Mouse (Mus musculus) ES-Bruce4 (cell line): ENCODE measurements around the gene Prkd2. TPM values are rescaled to one million over a fixed set of nuclear protein-coding genes. Genes with fewer than 3 reads are reported as not detected.

ENCODE experiments used
- H3K27ac ChIP-seq: 2 replicates; pipeline ENCODE4 v1.5.1; 2012; ENCODE audit warnings: low read length, inconsistent platforms; ENCODE audit not compliant: insufficient read depth
- H3K27me3 ChIP-seq: 2 replicates; pipeline ENCODE4 v1.6.1; 2012; ENCODE audit warnings: mild to moderate bottlenecking, low read length, inconsistent platforms; ENCODE audit not compliant: control insufficient read depth, poor library complexity, insufficient read depth, severe bottlenecking
- H3K36me3 ChIP-seq: 2 replicates; pipeline ENCODE4 v1.6.1; 2012; ENCODE audit warnings: inconsistent platforms, mild to moderate bottlenecking, low read length, moderate library complexity; ENCODE audit not compliant: control insufficient read depth, poor library complexity, insufficient read depth, severe bottlenecking
- H3K4me1 ChIP-seq: one replicate; pipeline ENCODE4 v1.8.1; 2011; ENCODE audit warnings: low read length; ENCODE audit not compliant: control insufficient read depth, insufficient read depth
- H3K4me3 ChIP-seq: 2 replicates; pipeline ENCODE4 v1.5.1; 2011; ENCODE audit warnings: low read depth, mild to moderate bottlenecking, low read length
- H3K9ac ChIP-seq: 2 replicates; pipeline ENCODE4 v1.6.1; 2012; ENCODE audit warnings: low read depth, mild to moderate bottlenecking, inconsistent platforms; ENCODE audit not compliant: poor library complexity, severe bottlenecking
- H3K9me3 ChIP-seq: replicated peaks from 2 replicates; pipeline ENCODE4 v1.6.1; 2012; ENCODE audit warnings: mild to moderate bottlenecking, low read length, inconsistent platforms; ENCODE audit not compliant: control insufficient read depth, poor library complexity, insufficient read depth, severe bottlenecking
- CTCF ChIP-seq: IDR thresholded peaks from one replicate; pipeline ENCODE4 v1.8.1; 2011; ENCODE audit warnings: low read depth, low read length
- EP300 ChIP-seq: IDR thresholded peaks from 2 replicates; pipeline ENCODE4 v1.6.1; 2011; ENCODE audit warnings: low read depth, low read length; ENCODE audit not compliant: insufficient read depth
- POLR2A ChIP-seq: IDR thresholded peaks from one replicate; pipeline ENCODE4 v1.8.1; 2011; ENCODE audit warnings: low read length; ENCODE audit not compliant: insufficient read depth
- polyA plus RNA-seq: library from polyadenylated mRNA; stranded (reverse); fragments of >200 nt; gene quantifications from 2 replicates; pipeline ENCODE4 v1.2.4, GENCODE M21; 2011; ENCODE audit warnings: low read depth; ENCODE audit not compliant: missing spikeins, insufficient read depth, insufficient read length

Prkd2 gene
- polyA plus RNA-seq, 1 experiment, result 18.5 TPM

DNA sequence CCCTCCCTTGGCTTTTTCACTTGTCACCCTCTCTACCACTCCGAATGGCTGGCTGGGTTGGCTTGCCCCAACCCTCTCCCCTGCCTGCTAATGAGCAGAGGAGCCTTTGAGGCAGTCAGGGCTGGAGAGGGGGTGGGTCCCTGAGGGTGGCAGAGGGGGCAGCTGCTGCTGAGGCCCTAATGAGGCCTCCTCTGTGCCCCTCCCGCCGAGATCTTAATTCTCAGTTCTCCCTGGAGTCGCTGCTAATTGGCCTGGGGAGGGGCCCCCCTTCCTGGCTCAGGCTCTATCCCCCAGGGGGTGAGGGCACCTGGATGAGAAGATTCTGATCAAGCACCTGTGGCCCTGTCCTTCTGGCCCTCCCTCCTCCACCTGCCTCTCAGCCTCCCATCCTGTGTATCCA is 51.6 kb downstream of the Prkd2 start:
- Histone ChIP-seq H3K9ac (no peak overlapping the region), H3K4me1 (peaks cover 3% of the 10 kb centered on the region), H3K27me3 (no peaks in the 10 kb centered on the region), H3K4me3 (no peak overlapping the region), H3K9me3 (no peaks in the 10 kb centered on the region), H3K36me3 (no peaks in the 10 kb centered on the region), H3K27ac (no peak overlapping the region)
- TF ChIP-seq EP300 (no peak), CTCF (no peak), POLR2A (no peak)

DNA sequence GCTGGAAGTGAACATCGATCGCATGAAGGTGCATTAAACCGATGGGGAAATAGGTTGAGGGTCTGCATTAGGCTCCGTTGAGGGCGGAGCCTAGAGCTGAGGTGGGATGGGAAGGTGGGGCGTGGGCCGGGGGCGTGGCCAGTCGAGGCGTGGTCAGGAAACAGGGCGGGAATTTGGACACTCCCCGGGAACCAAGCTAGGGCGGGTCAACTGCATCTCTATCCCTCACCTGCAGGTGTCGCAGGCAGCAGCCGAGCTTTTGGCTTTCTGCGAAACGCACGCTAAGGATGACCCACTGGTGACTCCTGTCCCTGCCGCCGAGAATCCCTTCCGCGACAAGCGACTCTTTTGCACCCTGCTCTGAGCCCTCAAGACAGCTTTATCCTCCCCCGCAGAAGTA is 52.3 kb downstream of the Prkd2 start:
- H3K9ac ChIP-seq, result no peak overlapping the region
- no peaks in the 10 kb centered on the region for H3K36me3 ChIP-seq
- TF ChIP-seq EP300, result no peak
- TF ChIP-seq CTCF, result peak; percentile 79
- no peak for TF ChIP-seq POLR2A
- H3K9me3 ChIP-seq, result no peaks in the 10 kb centered on the region
- H3K27ac ChIP-seq, result no peak overlapping the region
- H3K4me1 ChIP-seq, result peaks cover 3% of the 10 kb centered on the region
- no peaks in the 10 kb centered on the region for H3K27me3 ChIP-seq
- H3K4me3 ChIP-seq, result peak overlapping the region; percentile 41

DNA sequence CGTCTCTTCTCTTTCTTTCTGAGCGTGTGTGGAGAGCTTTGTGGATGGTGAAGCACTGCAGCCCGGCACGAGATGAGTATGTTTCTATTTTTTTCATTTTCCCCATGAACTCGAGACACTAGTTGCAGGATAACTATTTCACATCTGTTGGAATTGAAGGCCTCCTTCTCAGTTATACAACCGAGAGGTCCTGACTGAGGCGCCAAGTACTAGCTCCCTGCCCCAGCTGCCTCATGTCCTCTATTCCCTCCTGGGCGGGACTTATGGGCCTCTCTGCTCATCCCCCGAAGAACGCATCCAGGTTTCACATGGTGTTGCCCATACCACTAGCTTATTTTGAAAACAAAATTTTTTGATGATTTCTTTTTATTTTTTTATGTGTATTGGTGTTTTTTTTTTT is 52.8 kb downstream of the Prkd2 start:
- H3K36me3 ChIP-seq, result no peaks in the 10 kb centered on the region
- H3K9ac ChIP-seq, result no peak overlapping the region
- no peak overlapping the region for H3K4me3 ChIP-seq
- H3K27ac ChIP-seq, result no peak overlapping the region
- TF ChIP-seq POLR2A, result no peak
- no peak for TF ChIP-seq CTCF
- TF ChIP-seq EP300, result no peak
- H3K9me3 ChIP-seq, result no peaks in the 10 kb centered on the region
- peaks cover 3% of the 10 kb centered on the region for H3K4me1 ChIP-seq
- no peaks in the 10 kb centered on the region for H3K27me3 ChIP-seq

DNA sequence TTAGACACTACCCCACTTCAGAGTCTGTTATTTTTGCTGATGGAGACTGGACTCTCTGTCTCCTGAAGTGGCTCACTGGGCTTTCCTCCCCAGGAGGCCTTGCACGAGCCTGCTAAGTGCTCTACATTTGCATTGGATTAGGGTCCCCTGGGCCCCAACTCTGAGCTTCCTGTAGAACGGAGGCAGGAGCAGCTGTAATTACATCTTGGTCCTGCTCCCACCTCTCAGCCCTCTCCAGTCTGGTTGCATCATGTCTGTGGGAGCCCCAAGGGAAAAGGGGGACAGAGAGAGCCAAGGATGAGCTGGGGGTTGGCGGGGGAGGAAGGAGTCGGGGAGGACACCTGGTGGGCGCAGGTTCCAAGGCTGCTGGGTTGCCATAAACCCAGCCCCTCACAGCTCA is 57.8 kb downstream of the Prkd2 start:
- no peak overlapping the region for H3K9ac ChIP-seq

DNA sequence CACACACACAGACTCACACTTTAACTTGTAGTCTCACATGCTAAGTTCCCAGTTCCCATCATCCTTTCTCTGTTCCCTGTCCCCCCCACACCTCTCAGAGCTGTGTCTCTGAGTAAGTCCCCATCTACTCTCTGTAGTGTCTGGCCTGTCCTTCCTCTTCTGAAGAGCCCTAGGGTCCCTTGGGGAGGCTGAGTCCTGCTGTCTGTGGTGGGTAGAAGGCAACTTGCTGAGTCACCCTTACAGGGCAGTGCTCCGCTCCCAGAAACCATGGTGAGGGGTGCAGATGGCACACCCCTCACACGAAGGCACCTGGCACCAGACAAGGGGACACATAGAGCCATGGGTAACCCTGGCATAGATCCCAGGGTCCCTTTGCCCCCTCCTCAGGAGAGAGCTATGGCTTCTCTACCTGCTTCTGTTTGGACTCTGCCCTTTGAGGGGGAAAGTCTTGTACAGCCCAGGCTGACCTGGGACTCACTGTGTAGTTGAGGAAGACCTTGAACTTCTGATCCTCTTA is 60.8 kb downstream of the Prkd2 start:
- H3K9ac ChIP-seq, result no peak overlapping the region
- peaks cover 6% of the 10 kb centered on the region for H3K4me1 ChIP-seq
- no peaks in the 10 kb centered on the region for H3K27me3 ChIP-seq
- no peak overlapping the region for H3K27ac ChIP-seq
- H3K36me3 ChIP-seq, result no peaks in the 10 kb centered on the region
- no peak overlapping the region for H3K4me3 ChIP-seq
- H3K9me3 ChIP-seq, result no peaks in the 10 kb centered on the region
- TF ChIP-seq POLR2A (no peak), EP300 (no peak), CTCF (no peak)

More for the DNA sequence above, 57.8 kb downstream of the Prkd2 start:
- H3K36me3 ChIP-seq, result no peaks in the 10 kb centered on the region
- H3K9me3 ChIP-seq, result no peaks in the 10 kb centered on the region
- TF ChIP-seq CTCF, result no peak
- peaks cover 6% of the 10 kb centered on the region for H3K4me1 ChIP-seq
- H3K27me3 ChIP-seq, result no peaks in the 10 kb centered on the region
- no peak overlapping the region for H3K27ac ChIP-seq
- no peak overlapping the region for H3K4me3 ChIP-seq

DNA sequence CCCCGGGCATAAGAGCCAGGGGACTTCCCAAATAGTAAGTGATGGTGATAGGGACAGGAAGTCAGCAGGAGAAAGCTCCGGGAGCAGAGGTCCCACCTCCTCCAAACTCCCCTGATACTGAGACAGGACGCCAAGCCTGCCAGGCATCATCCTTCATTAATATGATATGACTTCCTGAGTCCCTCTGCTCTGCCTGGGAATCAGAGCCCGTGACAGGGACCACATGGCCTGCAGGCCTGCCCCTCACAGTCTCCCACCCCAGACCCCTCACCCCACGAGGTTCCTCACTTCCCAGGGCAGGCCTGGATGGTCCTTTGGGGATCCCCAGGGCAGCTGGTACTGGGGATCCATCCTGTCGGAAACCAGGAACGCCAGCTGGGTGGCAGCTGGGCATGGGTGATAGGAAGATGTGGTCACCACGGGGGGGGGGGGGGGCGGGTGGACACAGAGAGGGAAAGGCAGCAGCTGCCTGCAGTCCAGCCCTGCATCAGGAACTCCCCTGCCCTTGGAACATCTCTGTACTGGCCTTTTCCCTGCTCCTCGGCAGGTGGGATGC is 61.5 kb downstream of the Prkd2 start:
- Histone ChIP-seq H3K4me1 (peaks cover 6% of the 10 kb centered on the region), H3K9ac (no peak overlapping the region), H3K27me3 (no peaks in the 10 kb centered on the region), H3K27ac (no peak overlapping the region), H3K36me3 (no peaks in the 10 kb centered on the region), H3K9me3 (no peaks in the 10 kb centered on the region), H3K4me3 (no peak overlapping the region)
- TF ChIP-seq POLR2A (no peak), EP300 (no peak), CTCF (no peak)
